Mouse (Mus musculus) mature B cell (primary cell): ENCODE data around the gene Rnf215.
"Not testable (repeated sequence)": the region's sequence is repeated elsewhere in the genome, so short reads cannot be mapped to it uniquely, and the experiment has no call there.

Experiments used
- in situ Hi-C: fragments of 300-500 bp; cut with MboI; formaldehyde crosslinking; loops from 2 replicates; pipeline ENCODE4 v1.14.3; 2019

Rnf215 gene

DNA sequence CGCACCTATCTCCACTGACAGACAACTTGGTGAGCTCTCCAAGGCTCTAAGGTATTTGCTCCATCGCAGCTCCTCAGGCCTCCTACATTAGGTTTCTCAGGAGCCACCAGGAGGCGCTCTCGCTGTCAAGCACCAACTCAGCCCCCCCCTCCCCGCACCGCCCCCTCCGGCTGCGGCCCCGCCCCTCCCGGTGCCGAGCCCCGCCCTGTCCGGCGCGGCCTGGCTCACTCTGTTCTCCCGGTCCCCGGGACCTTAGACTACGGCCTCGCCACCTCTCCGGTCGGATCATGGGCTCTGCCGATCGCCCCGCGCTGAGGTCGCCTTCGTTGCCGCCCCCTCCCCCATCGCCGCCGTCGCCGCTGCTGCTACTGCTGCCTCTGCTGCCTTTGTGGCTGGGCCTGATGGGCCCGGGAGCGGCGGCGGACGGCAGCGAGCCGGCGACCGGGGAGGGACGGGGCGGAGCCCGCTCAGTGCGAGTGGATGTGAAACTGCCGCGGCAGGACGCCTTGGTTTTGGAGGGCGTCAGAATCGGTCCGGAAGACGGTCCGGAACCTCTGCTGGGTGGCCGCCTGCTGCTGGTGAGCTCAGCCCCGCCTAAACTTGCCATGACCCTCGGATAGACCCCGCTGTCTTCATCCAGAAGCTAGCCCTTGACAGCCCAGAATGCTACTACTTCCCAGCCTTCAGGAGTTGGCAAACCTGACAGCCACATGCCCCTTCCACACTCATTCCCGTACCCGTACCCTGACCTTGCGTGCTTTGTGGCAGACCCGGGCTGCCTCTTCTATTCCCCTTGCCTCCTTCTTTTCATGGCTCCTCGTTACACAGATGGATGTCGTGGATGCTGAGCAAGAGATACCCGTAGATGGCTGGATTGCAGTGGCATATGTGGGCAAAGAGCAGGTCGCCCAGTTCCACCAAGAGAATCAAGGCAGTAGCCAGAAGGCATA lies at the start of gene Rnf215:
TSS of gene Rnf215 (plus strand) at position 217 of the 950 bp plus-strand sequence.
- in situ Hi-C loops = no loop called here

DNA sequence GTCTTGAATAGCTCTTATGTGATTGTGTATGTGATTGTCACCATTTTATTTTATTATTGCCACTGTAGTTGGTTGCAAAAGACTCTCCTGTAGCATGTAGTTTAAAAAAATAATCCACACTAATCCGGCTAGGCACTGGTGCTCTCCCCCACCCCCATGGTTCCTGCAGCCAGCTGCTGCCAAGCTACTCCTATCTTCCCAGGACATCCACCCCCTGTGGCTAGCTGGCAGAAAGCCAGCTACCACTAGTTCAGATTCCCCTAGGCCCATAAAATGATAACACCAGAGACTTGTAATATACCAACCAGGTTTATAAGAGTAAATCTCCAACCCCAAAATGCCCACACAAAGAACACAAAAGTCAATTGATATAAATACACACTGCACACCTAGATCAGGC lies 48.8 kb upstream of the Rnf215 start:
- in situ Hi-C loops = no loop called here

DNA sequence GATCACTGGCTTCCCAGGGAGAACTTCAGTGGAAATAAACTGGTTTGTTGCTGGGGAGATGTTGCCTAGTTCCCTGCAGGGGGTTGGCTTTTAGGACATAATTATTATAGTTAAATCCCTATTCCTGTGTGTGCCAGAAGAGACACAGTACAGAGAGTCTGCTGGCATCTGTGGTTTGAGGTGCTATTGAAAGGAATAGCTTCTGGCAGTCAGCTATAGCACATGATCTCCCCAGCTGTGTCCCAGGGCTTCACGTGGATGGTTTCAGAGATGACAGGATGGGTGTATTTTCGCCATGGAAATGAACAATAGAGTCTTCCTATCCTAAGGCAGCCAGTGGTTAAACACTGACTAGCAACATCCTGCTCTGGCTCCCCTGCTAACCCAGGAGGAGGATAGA lies 47.7 kb upstream of the Rnf215 start:
- in situ Hi-C loops = no loop called here

DNA sequence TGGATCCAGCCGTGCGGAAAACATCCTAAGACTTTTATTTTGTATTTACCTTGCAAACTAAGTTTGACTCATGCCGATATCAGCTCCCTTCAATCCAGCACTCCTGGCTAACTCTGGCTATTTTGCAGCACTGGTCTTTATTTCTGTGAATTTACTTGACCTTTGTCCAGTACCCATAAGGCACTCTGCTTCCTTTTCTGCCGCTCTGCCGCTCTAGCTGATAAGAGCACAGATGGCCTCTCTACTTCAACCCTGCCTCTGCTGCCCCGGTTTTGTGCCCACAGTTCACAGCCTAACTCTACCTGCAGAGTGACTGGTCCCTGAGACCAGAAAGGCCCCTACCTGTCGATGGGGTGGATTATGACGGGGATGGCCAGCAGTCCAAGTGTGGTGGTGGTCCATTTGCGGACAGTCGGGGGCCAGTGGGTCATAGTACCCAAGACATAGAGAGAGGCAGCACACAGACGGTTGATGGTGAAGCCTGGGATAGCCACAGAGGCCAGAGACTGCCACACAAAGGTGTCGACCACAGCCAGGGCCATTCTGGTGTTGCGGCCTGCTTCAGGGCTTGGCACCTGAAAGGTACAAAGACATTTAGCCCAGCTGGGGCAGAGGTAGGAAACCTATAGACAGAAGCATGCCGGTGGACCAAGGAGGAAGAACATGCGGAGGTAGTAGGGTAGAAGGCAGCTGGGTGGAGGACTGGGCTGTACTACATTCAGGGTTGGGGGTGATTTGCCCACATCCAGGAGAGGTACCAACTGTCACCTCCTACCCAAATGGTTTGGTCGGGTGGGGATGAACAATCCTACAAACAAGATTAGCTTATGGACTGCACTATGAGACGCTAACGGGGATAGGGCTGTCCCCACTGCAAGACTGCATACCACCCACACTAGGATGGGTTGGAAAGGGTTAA lies 41.3 kb upstream of the Rnf215 start:
- in situ Hi-C loops = no loop called here

DNA sequence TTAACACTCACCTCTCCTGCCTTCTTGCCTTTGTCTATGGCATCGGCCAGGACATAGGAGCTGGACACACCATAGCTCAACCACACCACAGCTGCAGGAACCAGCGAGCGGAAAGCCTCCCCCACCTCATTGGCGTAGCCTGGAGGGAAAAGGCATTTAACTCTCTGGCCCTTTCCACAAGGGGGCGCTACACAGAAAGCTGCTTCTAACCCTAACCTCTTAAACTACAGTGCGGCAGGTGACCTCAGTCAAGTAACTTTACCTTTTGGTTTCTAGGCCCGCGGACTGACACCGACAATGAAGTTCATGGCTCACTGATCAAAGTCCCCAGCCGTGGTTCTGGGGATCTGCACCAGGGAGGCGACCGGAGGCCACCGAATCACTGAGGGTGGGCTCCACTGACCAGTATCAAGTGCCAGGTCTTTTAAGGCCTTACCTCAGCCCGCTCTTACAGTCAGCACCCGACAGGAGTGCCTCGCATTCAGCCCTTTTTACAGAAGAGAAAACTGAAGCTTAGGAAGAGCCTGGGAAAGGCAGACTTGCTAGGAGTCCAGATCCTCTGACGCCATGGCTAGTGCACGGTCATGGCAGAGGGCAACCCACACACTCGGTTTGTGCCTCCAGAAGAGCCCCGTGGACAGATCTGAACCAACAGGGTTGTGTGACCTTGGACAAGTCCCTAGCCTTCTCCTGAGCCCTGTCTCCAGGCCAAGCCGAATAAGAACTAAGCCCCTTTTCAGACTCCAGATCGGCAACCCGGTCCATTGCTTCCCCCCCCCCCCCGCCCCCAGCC lies 40.4 kb upstream of the Rnf215 start:
- in situ Hi-C loops = no loop called here

DNA sequence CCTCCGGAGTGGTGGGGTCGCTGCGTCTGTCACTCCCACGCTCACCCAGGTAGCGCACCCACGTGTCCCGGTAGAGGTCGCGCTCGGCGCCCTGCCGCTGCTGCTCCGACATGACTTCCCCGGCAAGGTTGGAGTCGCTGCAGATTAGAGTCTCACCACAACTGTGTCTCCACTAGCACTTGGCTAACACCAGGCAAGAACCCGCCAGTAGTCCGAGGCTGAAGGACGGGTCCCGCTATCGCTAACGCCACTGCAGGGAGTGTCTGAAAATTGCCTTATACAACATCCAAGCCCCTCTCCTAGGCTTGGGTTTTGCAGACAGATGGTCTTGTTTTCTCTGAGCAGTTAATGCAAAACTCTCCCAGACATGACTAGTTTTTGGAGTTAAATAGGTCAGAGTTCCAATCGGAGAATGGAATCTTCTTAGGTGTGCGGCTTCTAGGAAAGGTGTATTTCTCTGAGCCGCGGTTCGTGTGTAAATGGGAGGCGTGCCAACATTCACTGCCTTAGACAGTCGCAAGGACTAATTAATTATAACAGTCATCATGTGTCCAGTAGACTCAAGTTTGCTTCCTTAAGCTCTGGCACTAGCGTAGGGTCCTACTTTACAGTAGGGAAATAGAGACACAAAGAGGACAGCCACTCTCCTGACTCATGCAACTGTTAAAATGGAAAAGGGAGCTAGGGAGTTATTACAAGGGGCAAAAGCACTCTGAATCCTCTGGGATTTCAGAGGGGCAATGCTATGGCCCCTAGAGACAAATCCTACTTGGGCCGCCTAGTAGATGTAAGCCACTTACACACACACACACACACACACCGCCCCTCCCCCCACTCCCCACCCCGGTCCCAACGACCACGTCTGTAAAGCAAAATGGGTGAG lies 39.6 kb upstream of the Rnf215 start, which contains the start of gene Mtfp1:
TSS of gene Mtfp1 (minus strand) at position 275 of the 883 bp plus-strand sequence.
- in situ Hi-C loops = no loop called here

DNA sequence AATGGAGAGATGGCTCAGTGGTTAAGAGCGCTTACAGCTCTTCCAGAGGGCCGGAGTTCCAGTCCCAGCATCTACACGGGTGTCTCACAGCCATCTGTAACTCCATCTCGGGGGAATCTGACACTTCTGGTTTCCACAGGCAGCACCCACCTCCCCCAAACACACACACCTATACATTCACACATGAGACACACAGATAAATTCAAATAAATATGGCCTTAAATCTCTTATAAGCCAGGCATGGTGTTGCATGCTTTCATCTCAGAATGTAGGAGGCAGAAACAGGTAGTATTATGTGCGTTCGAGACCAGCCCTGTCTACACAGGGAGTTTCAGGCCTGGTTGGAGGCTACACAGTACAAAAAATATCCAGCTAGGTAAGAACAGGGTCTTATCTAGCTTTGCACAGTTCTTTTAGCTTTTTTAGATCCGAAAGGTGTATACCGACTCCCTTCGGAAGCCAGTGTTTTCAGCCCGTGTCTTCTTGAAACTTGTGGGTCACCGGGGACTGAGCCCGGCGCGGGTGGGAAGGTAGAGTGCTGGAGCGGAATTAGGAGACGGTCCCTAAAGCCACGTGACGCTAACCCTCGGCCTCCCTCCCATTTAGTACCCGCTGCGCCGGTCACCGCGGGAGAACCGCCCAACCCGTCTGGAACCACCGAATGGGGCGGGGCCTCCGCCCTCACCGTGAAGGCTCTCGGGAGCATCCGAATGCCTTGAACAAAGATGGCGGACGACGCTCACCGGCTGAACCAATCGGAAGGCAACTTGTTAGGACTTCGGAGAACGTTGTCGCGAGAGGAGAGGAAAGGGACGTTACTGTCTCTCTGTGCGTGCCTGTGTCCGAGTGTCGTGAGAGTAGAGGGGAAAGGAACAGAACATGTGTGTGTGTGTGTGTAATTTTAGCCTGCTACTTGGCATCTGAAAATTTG lies 38.7 kb upstream of the Rnf215 start:
- in situ Hi-C loops = no loop called here

DNA sequence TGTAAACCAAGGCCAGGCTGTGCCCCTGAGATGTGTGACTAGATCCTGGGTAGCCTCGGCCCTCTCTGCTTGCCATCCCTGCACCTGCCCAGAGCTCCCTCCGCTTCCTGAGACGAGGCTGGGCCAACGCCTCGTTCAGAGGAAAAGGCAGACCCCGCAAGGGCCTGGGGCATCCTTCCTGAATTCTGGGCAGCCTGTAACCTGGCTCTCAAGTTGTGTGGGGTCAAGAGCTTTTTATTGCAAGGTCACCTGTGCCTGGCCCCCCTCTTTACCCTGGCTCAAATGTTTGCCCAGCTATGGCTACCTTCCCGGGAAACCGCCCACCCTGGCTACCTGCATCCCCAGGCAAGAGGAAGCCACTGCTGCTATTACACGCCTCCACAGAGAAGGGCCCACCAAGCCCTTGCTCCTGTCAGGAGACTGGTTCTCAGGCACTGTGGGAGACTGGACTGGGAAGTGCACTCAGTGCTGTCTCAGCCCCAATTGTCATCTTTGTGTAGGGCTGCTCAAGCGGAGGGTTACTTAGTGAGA lies 37.8 kb upstream of the Rnf215 start:
- in situ Hi-C loops = no loop called here

DNA sequence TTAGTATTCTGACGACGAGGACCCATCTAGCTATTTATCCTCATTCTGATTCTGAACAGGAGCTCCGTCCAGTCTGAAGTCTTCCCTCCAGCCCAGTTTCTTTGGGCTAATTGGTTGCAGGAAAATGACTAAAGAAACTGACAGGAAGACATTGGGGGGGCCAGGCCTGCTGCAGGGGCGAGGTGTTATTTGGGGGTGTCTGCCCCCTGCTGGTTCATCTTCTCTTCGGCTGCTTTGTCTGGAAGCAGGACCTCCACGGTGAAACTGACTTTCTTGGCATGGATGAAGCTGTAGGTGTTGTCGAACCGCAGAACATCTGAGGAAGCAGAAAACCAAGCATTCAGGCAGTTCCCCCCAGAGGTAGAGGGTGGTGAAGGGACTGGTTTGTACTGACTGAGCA lies 36.9 kb upstream of the Rnf215 start:
- in situ Hi-C loops = no loop called here

DNA sequence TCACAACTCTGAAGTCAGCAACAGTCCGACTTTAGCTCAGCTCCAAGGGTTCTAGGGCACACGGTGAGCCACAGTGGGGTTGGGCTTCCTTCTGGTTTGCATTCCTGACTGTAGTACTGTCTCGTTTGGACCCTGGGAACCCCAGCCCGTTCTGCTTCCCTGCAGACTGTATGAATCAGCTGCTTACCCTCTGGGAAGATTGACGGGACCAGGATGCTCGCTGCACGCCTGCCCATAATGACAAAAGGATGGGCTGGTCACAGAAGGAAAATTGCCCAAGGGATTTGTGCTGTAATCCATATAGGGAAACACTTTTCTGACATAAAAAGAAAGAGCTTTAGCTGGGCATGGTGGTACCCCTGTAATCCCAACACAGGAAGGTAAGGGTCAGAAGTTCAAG lies 36.2 kb upstream of the Rnf215 start:
- in situ Hi-C loops = no loop called here

DNA sequence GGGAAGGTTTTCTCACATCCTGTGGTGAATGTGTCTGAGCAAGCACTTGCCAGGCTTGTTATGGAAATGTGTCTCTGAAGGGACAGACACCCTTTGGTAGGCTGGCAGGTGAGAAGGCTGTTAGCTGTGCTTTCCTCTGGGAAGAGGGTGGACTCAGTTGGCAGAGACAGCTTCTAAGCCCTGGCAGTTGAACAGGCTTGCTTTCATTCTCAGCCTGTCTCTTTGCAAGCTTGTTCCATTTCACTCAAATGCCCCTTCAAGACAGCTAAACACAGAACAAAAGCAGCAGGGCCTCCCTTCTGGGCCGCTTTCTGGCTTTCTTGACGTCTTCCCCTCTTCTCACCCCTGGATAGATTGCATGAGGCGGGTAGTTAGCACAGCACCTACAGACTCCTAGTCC lies 35.6 kb upstream of the Rnf215 start:
- in situ Hi-C loops = no loop called here

DNA sequence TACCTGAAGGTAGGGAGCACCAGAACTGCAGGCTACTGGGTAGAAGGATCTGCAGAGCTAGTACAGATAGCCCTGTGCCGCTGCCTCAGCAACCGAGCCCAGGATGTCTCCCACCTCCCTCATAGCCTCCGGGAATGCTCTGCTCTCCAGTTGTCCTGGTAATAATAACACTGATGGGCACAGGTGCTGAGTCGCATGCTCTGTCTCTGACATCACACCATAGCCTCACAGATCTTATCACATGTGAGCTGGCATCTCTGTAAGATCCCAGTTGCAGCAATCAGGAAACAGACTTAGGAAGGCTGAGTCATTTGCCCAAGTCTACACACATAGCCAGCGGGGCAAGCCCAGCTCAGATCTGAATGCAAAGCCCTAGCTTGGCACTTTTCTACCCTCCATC lies 33.2 kb upstream of the Rnf215 start:
- in situ Hi-C loops = no loop called here

DNA sequence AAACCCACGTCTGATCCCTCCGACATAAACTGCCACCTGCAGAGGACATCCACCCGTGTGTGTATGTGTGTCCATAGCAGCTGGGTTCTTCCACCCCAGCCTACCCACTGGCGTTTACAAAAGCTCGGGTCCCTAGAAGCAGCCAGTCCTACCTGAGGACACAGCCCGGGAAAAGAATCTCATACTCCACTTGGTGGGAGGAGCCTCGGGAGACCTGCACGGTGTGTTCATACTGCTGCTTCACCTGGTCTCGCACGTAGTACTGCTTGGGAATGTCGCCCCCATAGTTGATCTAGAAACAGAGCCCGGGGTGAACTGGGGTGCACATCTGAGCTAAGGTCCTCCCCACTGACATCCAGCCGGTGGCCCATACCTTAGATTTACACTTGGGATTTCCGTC lies 31.5 kb upstream of the Rnf215 start:
- in situ Hi-C loops = no loop called here

DNA sequence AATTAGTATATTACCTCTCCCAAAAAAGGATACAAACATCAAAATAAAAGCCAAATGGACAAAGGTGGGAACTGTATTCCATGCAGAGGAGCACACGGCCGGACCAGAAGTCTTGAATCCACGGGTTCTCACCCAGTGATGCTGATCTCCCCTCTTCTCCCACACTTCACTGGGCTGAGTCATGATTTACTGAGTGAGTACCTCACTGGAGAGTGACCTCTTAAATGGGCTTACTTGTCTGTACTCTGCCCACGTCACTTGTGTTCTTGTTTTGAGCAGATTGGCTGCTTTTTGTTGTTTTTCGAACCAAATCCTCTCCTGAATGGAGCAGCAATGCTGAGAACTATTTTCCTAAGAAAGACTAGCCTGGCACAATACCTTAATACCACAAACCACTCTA lies 30.0 kb upstream of the Rnf215 start:
- in situ Hi-C loops = no loop called here

DNA sequence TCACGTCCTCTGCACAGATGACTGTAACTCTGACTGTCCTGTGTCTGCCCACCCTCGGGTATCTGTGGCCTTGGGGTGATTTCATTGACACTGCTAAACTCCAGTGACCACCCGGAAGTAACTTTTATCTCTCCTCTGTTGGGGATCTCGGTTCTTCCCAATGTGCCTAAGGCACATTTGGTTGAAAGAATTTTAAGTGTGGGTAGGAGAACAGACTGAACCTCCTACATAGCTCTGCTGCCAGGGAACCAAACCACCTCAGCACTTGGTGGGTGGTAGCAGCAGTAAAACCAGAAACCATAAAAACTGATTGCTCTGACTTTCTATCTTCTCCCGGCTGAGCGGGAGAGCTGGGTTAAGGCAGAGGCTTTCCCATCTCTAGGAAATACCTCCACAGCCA lies 29.6 kb upstream of the Rnf215 start:
- in situ Hi-C loops = no loop called here

DNA sequence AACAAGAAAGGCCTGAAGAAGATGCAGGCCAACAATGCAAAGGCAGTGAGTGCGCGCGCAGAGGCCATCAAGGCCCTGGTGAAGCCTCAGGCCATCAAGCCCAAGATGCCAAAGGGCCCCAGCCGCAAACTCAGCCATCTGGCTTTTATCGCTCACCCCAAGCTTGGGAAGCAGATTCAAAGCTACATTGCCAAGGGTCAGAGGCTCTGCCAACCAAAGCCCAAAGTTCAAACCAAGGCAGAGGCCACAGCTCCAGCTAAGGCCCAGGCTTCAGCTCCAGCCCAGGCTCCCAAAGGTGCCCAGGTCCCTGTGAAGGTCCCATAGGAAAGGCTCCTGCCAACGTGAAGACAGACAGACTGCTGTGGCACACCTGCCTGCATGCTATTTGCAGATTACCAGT lies 27.1 kb upstream of the Rnf215 start:
- in situ Hi-C loops = not testable (repeated sequence)

DNA sequence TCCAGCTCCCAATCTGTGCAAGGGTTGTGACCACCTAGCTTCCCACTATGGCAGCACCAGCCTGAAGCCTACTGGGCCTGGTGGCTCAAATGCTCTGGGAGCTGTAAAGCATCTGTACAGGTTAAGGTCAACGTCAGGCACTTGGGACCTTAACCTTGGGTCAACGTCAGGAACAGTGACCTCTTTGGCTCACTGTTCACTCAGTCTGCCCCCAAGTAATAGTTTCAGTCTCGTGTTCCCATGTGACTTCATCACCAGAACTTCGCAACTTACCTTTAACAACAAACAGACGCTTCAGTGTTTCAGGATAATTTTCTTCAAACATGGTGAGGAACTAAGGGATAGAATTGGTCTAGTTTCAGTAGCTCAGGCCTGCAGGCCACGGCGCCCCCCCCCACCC lies 26.3 kb upstream of the Rnf215 start:
- in situ Hi-C loops = no loop called here

DNA sequence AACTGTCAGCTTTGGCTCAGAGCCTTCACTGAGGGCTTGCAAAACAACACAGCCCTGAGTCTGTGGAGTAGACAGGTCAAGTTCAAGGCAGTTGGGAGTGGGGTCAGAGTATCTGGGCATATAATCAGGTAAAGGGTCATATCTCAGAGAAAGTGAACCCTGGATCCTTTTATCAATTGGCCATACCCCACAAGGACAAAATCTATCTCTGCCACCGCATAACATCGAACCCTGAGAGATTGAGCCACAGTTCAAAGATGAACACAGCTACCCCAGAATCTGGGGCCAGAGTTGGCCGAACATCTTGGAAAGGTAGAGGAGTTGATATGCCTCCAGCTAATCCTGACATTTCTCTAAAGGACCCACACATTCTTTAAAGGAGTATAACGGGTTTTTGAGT lies 23.0 kb upstream of the Rnf215 start:
- in situ Hi-C loops = no loop called here

DNA sequence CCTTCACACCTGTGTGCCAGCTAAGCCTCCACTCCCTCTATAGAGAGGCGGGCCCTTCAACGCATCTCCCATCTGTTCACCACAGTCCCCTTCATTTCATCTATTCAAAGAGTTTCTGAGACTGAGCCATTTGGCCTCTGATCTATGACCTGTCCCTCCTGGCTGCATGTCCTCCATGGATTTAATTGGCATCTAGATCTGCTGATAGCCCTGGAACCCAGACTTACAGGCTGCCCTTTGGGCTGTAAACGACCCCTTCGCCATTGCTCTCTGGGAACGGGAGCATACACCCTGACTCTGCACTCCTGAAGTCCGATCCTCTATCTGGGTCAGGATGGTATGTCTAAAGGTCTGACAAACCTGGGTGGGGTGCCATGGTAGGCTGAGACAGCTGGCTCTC lies 22.1 kb upstream of the Rnf215 start:
- in situ Hi-C loops = no loop called here

DNA sequence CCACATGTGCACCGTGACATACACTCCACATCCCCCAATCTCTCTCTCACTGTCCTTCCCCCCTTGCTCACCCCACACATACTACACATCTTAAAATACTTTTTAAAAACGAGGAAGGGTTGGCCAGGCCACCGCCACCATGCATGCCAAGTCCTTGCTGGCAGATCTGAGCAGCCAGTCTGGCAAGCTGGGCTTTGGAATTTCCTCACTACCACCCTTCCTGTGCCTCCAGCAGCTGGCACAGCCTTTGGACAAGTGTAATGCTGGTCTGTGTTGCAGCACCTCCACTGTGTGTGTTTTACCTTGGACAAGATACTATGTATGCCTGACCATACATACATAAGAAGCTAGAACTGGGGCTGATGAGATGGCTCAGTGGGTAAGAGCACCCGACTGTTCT lies 21.5 kb upstream of the Rnf215 start:
- in situ Hi-C loops = no loop called here
